Mouse (Mus musculus): ENCODE measurements around the gene Erich6.
"Not testable (repeated sequence)": the region's sequence is repeated elsewhere in the genome, so short reads cannot be mapped to it uniquely, and the experiment has no call there.

Gene Erich6

DNA sequence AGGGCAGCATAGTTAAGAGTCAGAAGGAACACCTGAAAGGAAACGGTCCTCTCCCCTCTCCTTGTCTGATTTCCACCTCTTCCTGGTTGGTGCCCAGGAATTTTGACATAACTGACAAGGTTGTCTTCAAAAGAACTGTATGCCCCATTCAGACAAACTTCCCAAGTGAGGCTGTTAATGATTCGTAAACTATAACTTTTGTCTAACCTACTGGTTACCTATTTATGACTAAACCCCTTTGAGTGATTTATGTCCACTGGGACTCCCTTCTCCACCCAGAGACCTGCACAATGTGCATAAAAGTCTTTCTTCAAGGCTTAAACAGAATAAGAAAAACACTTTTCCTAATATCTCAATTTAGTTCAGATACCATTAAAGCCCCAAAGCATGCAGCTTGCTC, 10.2 kb upstream of the Erich6 start:
- DNase-seq (ENCODE audit: low spot score in 2 of 2) = no peak

DNA sequence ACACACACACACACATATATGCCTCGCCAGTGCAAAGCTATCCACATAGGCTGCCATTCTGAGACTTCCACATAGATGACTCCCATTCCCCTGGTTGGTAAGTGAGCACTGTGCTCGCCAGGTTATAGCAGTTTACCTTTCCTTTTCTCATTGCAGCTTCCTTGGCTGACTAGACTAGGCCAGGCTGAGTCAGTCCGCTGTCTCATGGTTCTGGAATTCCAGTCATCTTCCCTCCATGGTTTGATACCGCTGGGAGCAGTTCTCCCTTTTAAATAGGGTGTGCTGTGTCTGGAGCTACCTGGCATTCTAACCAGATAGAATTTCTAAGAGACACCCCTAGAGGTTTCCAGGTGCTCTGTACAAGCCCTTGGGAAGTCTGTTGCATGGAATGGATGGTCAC, 9.2 kb upstream of the Erich6 start:
- no peak for DNase-seq (ENCODE audit: low spot score in 2 of 2)

DNA sequence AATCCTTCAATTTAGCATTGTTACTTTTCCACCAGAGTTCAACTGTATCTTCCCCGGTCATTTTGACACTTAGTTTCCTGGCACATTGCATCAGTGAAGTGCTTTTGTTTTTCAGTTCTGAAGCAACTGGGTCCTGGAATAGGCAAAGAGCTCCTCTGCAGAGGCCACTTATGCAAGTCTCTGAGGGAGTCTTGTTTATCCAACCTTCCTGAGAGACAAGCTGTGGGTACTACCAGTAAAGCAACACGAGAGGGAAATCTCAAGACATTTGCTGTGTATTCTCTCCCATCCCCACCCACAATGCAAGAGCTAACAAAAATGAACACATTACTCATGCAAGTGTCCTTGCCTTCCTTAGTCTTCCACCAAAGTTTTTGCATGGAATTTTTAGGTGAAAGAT, 5.3 kb downstream of the Erich6 start:
- no peak for DNase-seq (ENCODE audit: low spot score in 2 of 2)

DNA sequence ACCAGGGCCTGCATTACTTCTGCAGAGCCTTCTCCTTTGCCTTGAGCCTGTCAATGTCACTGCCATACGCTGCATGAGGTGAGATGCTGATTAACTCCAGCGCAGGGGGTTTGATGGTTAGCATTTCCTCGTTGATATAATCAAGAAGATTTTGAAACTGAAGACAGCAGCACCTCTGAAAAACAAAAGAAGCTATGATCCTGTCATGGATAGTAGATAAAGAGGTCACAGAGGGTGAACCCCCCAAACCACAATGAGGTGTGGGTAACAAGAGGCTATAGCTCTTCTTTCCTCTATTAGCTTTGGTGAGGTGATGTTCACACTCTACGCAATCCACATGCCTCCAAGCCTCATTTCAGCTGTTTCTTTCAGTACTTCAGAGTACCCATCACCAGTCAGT, 12.0 kb downstream of the Erich6 start:
- DNase-seq (ENCODE audit: low spot score in 2 of 2) = no peak

DNA sequence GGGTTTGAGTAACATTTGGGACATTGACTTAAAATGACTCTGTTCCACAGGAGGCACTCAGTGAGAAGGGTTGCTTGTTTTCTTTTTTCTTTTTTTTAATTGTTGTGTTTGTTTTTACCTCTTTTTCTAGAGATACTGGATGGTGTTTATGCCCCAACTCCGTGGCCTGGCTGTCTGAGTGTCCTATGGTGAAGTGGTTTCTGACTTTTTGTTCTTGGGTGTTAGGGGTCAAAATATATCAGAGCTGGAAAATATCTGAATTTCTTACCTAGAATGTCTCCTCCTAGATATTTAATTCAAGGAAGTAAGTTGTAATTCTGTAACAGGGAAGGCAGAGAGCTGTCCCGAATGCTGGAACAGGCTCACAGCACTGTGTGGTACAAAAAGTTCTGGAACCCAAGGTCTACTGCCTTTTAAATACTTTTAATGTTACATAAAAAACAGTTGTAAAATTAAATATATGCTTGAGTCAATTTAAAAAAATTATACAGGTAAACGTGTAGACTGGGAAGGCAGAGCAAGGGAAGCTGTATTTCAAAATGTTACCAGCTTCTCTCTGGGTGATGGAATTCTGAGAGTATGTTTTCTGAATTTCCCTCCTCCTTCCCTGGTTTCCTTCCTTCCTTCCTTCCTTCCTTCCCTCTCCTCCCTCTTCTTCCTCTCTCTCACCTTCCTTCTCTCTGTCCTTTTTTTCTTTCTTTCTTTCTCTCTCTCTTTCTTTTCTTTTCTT, 14.2 kb downstream of the Erich6 start:
- DNase-seq (ENCODE audit: low spot score in 2 of 2) = no peak

DNA sequence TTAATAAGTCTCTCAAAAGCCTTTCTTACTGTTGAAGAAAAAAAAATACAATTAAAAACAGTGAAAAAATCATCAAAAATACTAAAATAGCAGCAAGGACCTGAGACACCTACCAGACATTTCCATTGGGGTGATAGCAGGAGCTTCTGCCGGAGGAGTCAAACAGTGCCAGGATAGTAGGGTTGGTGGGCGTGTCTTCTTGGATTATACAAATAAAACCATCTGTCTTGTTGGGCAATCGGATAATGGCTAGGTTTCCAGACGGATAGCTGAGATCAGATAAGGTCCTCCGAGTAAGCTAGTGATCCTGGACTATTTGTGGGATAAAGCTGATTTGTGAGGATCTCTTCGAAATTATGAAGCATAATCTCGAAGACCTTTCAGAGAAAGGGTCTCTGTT, 15.9 kb downstream of the Erich6 start:
- DNase-seq (ENCODE audit: low spot score in 2 of 2) = no peak

DNA sequence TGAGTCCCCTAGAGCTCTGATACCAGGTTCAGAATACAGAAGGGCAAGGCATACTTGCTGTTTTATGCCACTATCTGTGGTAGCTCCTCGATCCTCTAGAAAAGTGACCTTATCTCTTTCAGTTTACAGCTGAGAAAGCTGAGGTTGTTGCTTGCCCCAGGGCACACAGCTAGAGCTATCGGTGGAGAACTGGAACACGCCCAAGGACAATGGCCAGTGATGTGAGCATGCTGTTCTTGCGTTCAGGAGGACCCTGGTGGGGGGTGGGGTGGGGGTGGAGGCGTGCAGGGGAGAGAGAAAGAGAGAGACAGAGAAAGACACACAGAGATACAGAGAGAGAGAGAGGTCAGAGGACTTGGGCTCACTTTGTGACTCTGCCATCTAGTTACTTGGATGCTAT, 27.0 kb downstream of the Erich6 start:
- DNase-seq (ENCODE audit: low spot score in 2 of 2) = no peak

DNA sequence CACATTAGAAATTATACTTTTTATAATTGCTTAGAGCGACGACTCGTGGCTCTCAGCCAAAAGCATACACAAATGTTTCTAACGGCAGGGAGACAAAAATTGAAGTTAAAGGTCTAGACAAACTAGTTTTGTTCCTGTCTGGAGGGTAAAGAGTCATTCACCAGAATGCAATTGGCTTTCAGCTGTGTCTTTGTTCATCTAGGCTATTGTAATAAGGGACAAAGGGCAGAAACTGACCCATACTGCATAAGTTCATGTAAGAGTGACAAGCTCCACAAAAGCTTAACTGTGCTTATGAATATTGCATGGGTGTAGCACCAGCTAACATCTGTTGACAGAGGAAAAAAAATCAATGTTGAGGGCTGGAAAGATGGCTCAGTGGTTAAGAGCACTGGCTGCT, 28.5 kb downstream of the Erich6 start:
- DNase-seq (ENCODE audit: low spot score in 2 of 2) = no peak

DNA sequence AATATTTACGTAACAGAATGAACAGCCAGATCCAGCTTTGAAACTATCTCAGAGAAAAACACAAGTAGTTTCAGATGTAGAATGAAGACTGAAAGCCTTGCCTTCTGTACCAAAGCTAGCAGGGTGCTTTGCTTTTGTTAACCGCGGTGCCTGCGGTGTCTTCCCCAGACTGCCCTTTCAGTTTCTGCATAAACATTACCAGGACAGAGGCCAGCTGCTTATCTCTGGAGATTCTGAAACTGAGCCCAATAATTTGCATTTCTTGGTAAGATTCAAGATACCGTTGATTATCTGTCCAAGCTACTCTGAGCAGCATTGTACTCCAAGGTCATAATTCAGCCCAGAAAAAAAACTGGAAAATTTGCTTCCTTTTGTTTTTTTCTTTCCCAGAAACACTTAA, 43.4 kb downstream of the Erich6 start:
- DNase-seq (ENCODE audit: low spot score in 2 of 2) = no peak

DNA sequence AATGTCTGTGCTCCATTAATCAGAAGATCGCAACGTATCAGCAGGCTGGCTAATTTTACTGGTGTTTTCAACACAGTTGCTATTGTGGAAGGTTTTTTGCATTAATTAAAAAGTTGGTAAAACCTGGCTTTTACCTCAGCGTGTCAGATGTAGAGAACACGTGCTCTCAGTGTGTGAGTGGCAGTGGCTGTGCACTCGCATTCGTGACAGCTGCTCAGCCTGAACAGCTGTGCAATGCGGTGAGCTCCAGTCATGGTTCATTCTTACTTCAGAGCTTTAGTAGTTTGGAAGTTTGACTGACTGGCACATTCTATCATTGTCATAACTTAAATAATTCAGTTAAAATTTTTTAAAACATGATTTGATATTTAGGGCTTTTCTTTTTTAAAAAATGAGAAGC, 44.3 kb downstream of the Erich6 start:
- DNase-seq (ENCODE audit: low spot score in 2 of 2) = not testable (repeated sequence)

DNA sequence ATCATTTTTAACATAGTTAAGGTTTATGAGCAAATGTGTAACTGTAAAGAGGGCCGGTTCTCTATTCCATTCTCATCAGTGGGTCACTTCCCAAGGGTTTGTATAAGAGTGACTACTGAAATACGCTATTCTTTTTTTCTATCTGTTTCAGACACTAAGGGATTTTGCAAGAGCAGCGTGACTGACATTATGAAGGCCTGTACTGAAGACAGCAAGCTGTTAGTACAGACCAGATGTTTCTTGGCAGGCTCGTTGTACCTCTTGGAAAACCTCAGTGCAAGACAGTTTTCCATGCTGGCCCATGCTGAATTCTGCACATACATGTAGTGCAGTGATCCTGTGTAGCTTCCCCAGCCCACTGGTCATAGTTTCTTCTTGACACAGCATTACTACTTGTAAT, 46.5 kb downstream of the Erich6 start:
- not testable (repeated sequence) for DNase-seq (ENCODE audit: low spot score in 2 of 2)

DNA sequence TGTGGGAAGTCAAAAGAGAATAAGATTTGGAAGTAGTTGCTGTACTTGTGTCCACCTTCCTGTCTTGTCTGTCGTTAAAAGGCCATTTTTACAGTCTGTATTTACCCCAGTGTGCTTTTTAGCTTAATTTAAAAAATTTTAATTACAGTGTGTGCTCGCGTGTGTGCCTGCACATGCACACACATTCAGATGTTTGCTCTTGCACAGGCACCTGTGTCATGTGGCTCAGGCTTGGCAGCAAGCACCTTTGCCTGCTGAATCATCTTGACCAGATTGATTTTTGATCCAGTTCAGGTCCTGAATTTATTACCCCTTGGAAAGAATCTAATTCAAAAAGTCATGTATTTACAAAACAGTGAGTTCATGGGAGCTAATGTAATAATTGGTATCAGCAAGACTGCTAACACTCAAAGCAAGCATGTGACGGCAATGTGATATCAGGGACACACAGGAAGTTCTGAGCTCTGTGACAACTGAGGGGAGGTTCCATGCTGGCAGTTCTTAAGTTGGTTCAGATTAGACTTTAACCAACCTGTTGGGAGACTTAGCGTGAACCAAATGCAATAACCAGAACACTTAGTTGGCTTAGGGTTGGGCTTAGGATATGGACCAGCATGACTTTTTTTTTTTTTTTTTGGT, 54.1 kb downstream of the Erich6 start:
- no peak for DNase-seq (ENCODE audit: low spot score in 2 of 2)

DNA sequence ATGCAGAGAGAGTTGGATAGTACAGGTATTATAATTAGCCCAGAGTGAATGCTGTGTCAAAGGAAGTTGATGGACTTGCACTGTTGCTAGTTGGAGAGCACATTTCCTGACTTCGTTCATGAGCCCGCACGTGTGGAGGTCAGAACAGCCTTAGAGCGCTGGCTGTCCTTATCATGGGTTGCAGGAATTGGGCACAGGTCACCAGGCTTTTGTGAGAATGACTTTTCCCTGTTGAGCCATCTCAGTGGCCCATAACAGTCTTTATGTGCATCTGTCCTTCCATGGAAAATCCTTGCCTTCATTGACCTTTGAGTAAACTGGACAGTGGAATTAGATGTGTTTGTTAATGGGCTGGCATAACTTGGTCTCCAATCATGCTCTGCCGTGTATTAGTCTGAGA, 54.7 kb downstream of the Erich6 start:
- DNase-seq (ENCODE audit: low spot score in 2 of 2) = no peak

DNA sequence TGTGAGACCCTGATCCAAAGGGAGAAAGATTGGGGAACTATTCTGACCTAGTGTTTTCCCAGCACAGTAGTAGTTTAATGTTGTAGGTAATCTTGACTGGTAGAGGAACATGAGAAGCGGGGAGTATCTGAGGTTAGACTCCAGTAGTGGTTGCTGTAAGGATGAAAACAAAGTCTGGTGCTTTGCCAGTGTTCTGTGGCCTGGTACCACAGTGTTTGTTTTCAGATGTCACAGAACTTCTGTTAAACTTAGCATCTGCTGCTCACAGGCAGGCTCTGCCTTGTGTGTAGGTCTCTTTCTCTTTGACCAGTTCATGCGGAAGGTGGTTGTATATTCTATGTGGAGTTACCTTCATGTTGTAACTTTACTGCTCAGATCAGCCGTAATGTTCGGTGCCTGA, 55.5 kb downstream of the Erich6 start:
- no peak for DNase-seq (ENCODE audit: low spot score in 2 of 2)

DNA sequence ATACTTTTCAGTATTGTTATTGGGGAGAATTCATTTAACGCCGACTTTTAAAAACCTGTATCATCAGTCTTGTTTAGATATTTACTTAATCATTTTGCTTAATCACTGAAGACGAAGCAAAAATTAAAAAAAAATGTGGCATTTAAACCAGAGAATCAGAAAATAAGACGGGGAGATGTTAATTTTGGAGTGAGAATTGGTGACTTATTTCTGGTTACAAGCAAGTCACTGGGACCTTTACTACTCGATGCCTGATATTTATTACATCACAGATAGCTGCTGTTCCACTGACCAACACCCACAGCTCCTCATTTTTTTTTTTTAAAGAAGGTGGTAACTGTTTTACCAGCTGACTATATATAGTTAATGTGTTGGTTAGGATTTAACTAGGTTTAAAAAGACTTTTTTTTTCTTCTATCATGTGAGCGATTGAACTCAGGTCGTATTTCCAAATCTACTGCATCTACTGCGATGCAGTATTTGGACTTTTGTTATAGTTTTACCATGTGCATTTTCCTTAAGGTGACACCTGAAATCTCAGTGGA, 59.4 kb downstream of the Erich6 start:
- no peak for DNase-seq (ENCODE audit: low spot score in 2 of 2)

DNA sequence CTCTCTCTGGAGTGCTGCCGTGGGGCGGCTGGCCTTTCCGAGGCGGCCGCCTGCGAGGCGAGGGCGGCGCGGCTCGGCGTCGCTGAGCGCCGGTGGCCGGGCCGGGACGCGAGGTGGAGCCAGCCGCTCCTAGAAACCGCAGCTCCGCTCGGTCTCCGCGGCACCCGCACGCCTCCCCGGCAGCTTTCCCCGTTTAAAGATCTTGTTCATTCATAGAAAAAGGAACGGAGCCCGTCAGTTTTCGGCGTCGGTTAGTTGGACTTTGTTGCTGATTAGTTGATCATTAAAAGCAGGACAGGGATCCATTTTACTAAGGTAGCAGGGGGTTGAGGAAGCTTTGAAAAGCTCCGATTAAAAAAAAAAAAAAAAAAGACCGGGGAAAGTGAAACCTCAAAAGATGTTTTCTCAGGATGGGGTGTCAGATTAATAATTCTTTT, 59.9 kb downstream of the Erich6 start:
- DNase-seq (ENCODE audit: low spot score in 2 of 2) = peak in 1 of 2 experiments; percentile 38

DNA sequence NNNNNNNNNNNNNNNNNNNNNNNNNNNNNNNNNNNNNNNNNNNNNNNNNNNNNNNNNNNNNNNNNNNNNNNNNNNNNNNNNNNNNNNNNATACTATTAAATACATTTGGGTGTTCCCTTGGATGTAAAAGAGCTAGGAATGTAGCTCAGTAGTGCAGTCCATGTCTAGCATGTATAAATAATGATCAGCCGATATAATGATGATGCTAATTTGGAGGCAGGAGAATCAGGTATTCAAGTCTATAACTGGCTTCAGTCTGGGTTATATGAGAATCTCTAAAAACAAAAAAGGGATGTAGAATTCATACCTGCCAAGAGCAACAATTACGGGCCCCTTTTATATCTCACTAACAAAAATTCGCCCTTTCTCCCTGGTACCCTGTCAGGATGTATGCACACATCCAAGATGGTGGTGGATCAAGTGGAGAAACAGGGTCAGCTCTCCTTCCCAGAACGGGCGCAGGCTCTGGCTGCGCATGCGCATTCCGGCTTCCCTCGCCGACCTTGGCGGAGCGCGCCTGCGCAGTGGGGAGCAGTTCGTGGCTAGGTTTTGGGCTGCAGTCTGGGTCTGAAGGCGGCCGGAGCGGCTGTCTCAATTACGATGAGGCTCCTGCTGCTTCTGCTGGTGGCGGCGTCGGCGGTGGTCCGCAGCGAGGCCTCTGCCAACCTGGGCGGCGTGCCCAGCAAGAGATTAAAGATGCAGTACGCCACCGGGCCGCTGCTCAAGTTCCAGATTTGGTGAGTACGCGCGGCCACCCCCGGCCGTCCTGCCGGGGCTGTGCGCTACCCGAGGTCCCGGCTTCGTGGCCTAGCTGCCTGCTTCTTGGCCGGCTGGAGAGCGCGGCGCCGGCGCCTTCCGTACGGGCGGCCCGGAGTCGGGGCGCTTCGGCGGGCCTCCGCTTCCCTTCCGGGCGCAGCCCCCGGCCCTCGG, 60.6 kb downstream of the Erich6 start, which contains the start of gene Selenot:
Gene Selenot (plus strand): TSS at position 500 of the 930 bp plus-strand sequence.
- peak; percentile 91 to 97 for DNase-seq (ENCODE audit: low spot score in 2 of 2)

DNA sequence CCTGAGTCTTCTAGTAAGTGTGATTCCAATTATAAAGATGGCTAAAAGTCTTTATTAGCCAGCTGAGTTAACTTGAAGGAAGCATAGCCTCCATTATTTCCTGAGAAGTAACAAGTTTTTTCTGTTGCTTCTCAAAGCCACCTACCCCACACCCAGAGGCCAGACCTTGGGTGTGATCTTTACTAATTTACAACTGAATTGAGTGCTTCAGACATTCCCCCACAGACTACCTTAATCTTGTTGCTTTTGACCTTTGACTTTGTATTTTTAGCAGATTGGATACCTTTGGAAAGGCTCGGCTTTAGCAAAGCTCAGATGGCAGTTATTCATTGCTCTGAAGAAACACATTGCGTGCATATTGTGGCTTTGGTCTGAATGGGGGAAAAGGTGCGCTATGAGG, 66.2 kb downstream of the Erich6 start:
- no peak for DNase-seq (ENCODE audit: low spot score in 2 of 2)
